Mouse (Mus musculus): ENCODE measurements around the gene Etfa.

DNA sequence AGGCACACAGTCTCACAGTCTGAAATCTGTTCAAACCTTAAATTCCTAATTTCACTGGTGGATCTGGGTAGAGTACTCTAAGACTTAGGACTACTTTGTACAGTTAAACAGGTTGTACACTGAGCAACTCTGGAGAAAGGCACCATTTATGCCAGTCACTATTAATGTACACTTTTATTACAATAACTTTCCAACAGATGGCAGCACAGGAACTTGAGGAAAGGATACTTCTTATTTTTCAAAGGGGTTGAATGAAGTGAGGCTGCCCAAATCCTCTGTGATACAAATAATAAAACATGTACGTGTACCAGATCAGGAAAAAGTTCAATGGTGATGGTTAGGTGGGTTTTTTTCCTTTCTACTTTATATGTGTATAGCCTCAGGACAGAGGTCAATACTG lies 43.6 kb downstream of the Etfa start:
- no peak for TF ChIP-seq POU5F1 (IDR thresholded peaks at IDR 0.05; ENCODE audit: borderline replicate concordance, low read length)
- TF ChIP-seq CTCF (conservative IDR thresholded peaks at IDR 0.05; ENCODE audit: low read length), result no peak
- no peak for TF ChIP-seq NANOG (IDR thresholded peaks at IDR 0.05; ENCODE audit: borderline replicate concordance, low read length)

Measured in E14TG2a.4 (cell line).